Mouse (Mus musculus) lung, postnatal 0 days (tissue): ENCODE results near the gene Wwc2. TPM values are rescaled to one million over a fixed set of nuclear protein-coding genes. Genes with fewer than 3 reads are reported as not detected.
"Not testable (repeated sequence)": the region's sequence is repeated elsewhere in the genome, so short reads cannot be mapped to it uniquely, and the experiment has no call there.

Experiments used
- ATAC-seq: fragments of 200-750 bp; cut with Nextera tagmentation; 2 replicates; pipeline ENCODE4 v1.8.0; 2017; ENCODE audit warnings: moderate library complexity
- DNase-seq: peaks from one replicate; pipeline ENCODE4 v3.0.0-alpha.2; 2016; ENCODE audit warnings: low spot score
- H3K27ac ChIP-seq: fragments of 300-500 bp; sonication (generic); 2 replicates; pipeline ENCODE4 v1.5.1; 2014; ENCODE audit warnings: antibody characterized with exemption, mild to moderate bottlenecking, low read length, mixed read lengths
- H3K27me3 ChIP-seq: fragments of 300-500 bp; sonication (generic); replicated peaks from 2 replicates; pipeline ENCODE4 v1.6.1; 2014; ENCODE audit warnings: low read length, mixed read lengths; ENCODE audit not compliant: insufficient read depth
- H3K36me3 ChIP-seq: fragments of 300-500 bp; sonication (generic); 2 replicates; pipeline ENCODE4 v1.6.1; 2014; ENCODE audit warnings: low read length, mixed read lengths; ENCODE audit not compliant: insufficient read depth
- H3K4me1 ChIP-seq: fragments of 300-500 bp; sonication (generic); 2 replicates; pipeline ENCODE4 v1.6.1; 2014; ENCODE audit warnings: antibody characterized with exemption, low read depth, low read length, mixed read lengths; ENCODE audit not compliant: insufficient read depth
- H3K4me2 ChIP-seq: fragments of 300-500 bp; sonication (generic); replicated peaks from 2 replicates; pipeline ENCODE4 v1.6.1; 2014; ENCODE audit warnings: low read depth, mild to moderate bottlenecking, low read length, moderate library complexity, mixed read lengths
- H3K4me3 ChIP-seq: fragments of 300-500 bp; sonication (generic); 2 replicates; pipeline ENCODE4 v1.5.1; 2014; ENCODE audit warnings: low read depth, low read length
- H3K9ac ChIP-seq: fragments of 300-500 bp; sonication (generic); replicated peaks from 2 replicates; pipeline ENCODE4 v1.6.1; 2014; ENCODE audit warnings: low read depth, mild to moderate bottlenecking
- H3K9me3 ChIP-seq: fragments of 300-500 bp; sonication (generic); 2 replicates; pipeline ENCODE4 v1.6.1; 2016; ENCODE audit warnings: low read length, mixed read lengths
- CTCF ChIP-seq: IDR thresholded peaks from 2 replicates; pipeline ENCODE4 v1.5.1; 2016; ENCODE audit warnings: antibody characterized with exemption, mild to moderate bottlenecking
- EP300 ChIP-seq: IDR thresholded peaks from 2 replicates; pipeline ENCODE4 v1.6.1; 2016; ENCODE audit warnings: antibody characterized with exemption, mild to moderate bottlenecking, control low read depth
- WGBS: fragments of 180-500 bp; shearing (Covaris S2); extraction: QIAGEN DNeasy Blood & Tissue Kit; methylation state at CpG from one replicate; pipeline ENCODE4 v1.1.7; 2014; 5-methylcytosine and 5-hydroxymethylcytosine counted together
- polyA plus RNA-seq: library from polyadenylated mRNA; unstranded; fragments of >200 nt; fragmentation: Nextera tagmentation; extraction: Ambion mirVana; gene quantifications from 2 replicates; pipeline ENCODE4 v1.2.1, GENCODE M21; 2015

Gene Wwc2
- polyA plus RNA-seq, 1 experiment from 2014 or later, result 19.1 TPM

DNA sequence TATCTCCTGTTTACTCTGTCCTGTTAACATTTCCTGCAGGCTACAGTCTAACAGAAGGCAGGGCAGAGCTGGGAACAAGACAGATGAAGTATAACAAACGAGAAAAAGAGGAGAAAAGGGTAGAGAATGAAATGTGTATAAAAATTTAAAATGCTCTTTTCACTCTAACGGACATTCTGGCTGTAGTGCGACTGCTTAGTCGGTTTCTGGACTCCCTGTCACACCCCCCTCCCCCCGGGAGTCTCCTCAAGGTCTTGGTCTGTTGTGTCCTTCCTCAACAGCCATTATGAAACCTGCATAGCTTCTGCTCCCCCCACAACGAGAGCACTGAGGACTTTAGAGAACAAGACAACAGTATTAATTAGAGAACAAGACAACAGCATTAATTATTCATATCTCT, 158.1 kb downstream of the Wwc2 start:
- WGBS, result 65% methylated on average over 6 of the region's 6 CpGs

DNA sequence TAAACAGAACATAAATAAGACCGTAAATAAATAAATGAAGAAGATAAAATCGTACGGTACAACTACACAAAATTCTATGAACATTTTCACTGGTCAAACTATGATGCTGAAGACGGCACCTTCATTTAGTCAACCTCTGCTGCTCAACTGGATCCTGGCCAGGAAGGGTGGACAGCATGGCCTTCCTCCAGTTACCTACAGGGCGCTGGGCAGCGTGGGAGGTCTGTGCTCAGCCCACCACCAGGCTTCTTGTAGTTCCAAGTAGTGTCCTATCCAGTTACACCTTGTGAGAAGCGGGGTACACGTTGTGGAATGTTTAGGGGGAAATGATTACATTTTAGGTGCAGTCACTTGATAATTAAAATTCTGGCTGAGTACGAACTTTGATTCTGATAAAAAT, 163.8 kb downstream of the Wwc2 start:
- DNase-seq (no peak), ATAC-seq (no peak)

More for the DNA sequence above, 158.1 kb downstream of the Wwc2 start:
- Histone ChIP-seq H3K36me3 (peaks cover 25% of the 10 kb centered on the region; the same call in 1 of the 2 replicates), H3K4me3 (no peak overlapping the region), H3K9ac (no peak overlapping the region), H3K4me1 (no peaks in the 10 kb centered on the region), H3K27ac (no peak overlapping the region), H3K27me3 (no peaks in the 10 kb centered on the region), H3K9me3 (no peaks in the 10 kb centered on the region), H3K4me2 (no peak overlapping the region)
- no peak for DNase-seq
- TF ChIP-seq EP300 (no peak), CTCF (no peak)
- ATAC-seq, result no peak

DNA sequence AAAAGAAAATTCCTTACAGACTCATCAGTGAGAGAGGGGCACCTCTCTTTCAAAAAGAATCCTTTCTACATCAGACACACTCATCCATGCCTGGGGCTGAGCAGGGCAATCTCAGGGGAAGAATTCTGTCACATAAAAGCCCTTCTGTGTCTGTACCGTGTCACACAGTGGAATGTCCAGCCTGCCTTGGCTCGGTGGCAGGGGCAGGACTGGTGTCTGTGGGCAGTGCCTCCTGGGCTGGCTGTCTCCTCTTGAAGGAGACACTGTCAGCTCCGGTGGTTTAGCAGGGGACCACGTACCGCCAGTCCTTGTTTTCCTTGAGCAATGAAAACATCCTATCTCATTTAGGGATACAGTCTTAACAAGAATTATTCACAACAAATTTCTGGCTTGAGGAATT, 165.1 kb downstream of the Wwc2 start:
- H3K9ac ChIP-seq, result no peak overlapping the region
- no peak overlapping the region for H3K27ac ChIP-seq
- TF ChIP-seq EP300 (no peak), CTCF (no peak)
- no peak overlapping the region for H3K4me2 ChIP-seq
- no peak for ATAC-seq
- no peaks in the 10 kb centered on the region for H3K27me3 ChIP-seq
- peaks cover 9% of the 10 kb centered on the region; the same call in 1 of the 2 replicates for H3K36me3 ChIP-seq
- WGBS, result 59% methylated on average over 5 of the region's 5 CpGs
- no peak overlapping the region for H3K4me3 ChIP-seq
- DNase-seq, result peak; percentile 8
- H3K9me3 ChIP-seq, result no peaks in the 10 kb centered on the region
- H3K4me1 ChIP-seq, result no peaks in the 10 kb centered on the region

More for the DNA sequence above, 163.8 kb downstream of the Wwc2 start:
- 78% methylated on average over 9 of the region's 9 CpGs for WGBS
- no peak overlapping the region for H3K4me3 ChIP-seq
- no peaks in the 10 kb centered on the region for H3K27me3 ChIP-seq
- H3K4me2 ChIP-seq, result no peak overlapping the region
- no peak for TF ChIP-seq CTCF
- no peak for TF ChIP-seq EP300
- H3K27ac ChIP-seq, result no peak overlapping the region
- H3K9ac ChIP-seq, result no peak overlapping the region
- H3K9me3 ChIP-seq, result no peaks in the 10 kb centered on the region
- peaks cover 15% of the 10 kb centered on the region; the same call in 1 of the 2 replicates for H3K36me3 ChIP-seq
- no peaks in the 10 kb centered on the region for H3K4me1 ChIP-seq

DNA sequence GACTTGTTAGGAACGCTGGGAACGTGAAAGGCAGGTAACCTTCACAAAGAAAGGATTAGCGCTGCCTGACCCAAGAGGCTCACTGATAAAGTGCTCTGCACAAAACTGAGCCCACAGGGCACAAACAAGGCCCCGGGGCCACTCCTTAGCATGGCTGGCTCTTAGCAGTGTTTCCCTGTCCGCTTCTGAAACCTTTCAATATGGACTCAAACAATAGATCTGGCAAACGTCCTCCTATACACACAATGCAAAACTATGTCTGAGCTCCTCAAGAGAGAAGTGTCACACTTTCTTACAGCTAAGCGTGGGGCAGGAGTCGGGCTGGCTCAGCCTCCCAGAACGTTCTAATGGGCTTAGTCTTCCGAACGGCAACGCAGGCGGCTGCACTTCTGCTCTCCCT, 166.5 kb downstream of the Wwc2 start, which contains the start of gene Cldn22:
Gene Cldn22 (plus strand): TSS at position 301 of the 400 bp plus-strand sequence.
- Histone ChIP-seq H3K36me3 (no peaks in the 10 kb centered on the region), H3K9ac (no peak within 1 kb of the TSS), H3K4me2 (no peak within 1 kb of the TSS), H3K9me3 (no peaks in the 10 kb centered on the region), H3K27ac (no peak within 1 kb of the TSS), H3K4me3 (no peak within 1 kb of the TSS), H3K4me1 (no peaks in the 10 kb centered on the region), H3K27me3 (no peaks in the 10 kb centered on the region)
- 62% methylated on average over 13 of the region's 13 CpGs for WGBS
- DNase-seq (no peak), ATAC-seq (no peak)
- TF ChIP-seq CTCF, result no peak
- TF ChIP-seq EP300, result no peak

DNA sequence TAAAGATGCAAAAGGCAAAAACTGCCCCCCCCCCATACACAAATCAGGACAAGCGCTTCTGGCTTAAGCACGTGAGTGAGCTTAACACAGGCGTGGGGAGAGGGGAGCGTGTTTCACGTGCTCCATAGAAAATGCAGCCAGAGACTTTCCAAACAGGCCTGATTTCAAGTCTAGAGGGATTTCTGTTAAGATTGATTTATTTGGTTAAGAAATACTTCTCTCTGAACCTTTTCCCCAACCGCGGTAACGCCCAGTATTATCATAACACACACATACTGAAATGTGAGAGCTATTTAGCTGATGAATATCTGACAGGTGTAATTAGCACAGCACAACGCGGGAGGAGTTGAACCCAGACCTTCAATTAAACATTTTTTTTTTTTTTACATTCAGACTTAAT, 166.9 kb downstream of the Wwc2 start:
- 37% methylated on average over 10 of the region's 10 CpGs for whole genome bisulfite sequencing
- peak; percentile 11 for DNase-seq
- no peaks in the 10 kb centered on the region for H3K27me3 ChIP-seq
- H3K27ac ChIP-seq, result no peak overlapping the region
- no peak overlapping the region for H3K4me2 ChIP-seq
- H3K9me3 ChIP-seq, result no peaks in the 10 kb centered on the region
- no peak for ATAC-seq
- H3K36me3 ChIP-seq, result no peaks in the 10 kb centered on the region
- no peak overlapping the region for H3K4me3 ChIP-seq
- no peak overlapping the region for H3K9ac ChIP-seq
- TF ChIP-seq CTCF (no peak), EP300 (no peak)
- H3K4me1 ChIP-seq, result no peaks in the 10 kb centered on the region

DNA sequence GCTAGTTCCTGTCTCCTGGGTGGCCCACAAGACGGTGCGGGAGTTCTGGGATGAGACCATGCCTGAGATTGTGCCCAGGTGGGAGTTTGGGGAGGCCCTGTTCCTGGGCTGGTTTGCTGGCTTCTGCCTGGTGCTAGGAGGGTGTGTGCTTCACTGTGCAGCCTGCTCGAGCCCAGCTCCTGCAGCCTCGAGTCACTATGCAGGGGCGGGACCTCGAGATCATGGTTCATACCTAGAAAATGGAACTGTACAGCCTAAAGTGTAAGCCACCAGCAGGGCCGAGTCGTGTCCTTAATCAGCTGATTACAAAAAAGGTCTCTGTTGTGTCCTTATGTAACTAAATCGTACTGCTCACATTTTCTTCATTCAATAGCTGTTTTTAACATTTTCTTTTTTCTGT, 168.2 kb downstream of the Wwc2 start:
- H3K4me3 ChIP-seq, H3K36me3 ChIP-seq, ATAC-seq, H3K27ac ChIP-seq, H3K4me1 ChIP-seq, H3K27me3 ChIP-seq, DNase-seq, H3K9ac ChIP-seq, H3K4me2 ChIP-seq, H3K9me3 ChIP-seq: not testable (repeated sequence)
- whole genome bisulfite sequencing, result 70% methylated on average over 7 of the region's 9 CpGs

DNA sequence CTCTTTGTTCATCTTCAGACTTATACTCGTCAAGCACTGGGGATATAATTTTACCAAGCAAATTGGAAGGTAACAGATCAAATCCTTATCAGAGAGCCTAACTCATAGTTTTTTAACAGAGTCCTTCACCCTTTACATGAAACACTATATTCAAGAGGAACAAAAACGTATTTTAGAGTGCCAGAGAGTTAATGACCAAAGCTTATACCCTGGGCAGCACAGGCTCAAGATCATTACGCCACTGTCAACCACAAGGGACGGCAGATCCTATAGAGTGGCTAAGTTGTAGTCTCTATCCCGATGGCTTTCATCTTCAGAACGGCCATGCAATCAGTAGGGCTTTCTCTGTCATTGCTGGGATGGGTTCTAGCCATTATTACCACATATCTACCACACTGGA, 168.9 kb downstream of the Wwc2 start, which contains the start of gene Cldn24:
Gene Cldn24 (plus strand): TSS at position 301 of the 400 bp plus-strand sequence.
- WGBS, result 85% methylated on average over 6 of the region's 6 CpGs
- ATAC-seq, result no peak
- TF ChIP-seq CTCF (no peak), EP300 (no peak)

More for the DNA sequence above, 168.9 kb downstream of the Wwc2 start, which contains the start of gene Cldn24:
- H3K4me3 ChIP-seq, result no peak within 1 kb of the TSS
- H3K4me2 ChIP-seq, result no peak within 1 kb of the TSS
- H3K36me3 ChIP-seq, result no peaks in the 10 kb centered on the region
- no peak within 1 kb of the TSS for H3K27ac ChIP-seq
- no peak within 1 kb of the TSS for H3K9ac ChIP-seq
- no peak for DNase-seq
- H3K9me3 ChIP-seq, result no peaks in the 10 kb centered on the region
- H3K27me3 ChIP-seq, result no peaks in the 10 kb centered on the region
- no peaks in the 10 kb centered on the region for H3K4me1 ChIP-seq
